Comparison of ENCODE assay signal across 18 mouse cellular contexts in the genomic region with DNA sequence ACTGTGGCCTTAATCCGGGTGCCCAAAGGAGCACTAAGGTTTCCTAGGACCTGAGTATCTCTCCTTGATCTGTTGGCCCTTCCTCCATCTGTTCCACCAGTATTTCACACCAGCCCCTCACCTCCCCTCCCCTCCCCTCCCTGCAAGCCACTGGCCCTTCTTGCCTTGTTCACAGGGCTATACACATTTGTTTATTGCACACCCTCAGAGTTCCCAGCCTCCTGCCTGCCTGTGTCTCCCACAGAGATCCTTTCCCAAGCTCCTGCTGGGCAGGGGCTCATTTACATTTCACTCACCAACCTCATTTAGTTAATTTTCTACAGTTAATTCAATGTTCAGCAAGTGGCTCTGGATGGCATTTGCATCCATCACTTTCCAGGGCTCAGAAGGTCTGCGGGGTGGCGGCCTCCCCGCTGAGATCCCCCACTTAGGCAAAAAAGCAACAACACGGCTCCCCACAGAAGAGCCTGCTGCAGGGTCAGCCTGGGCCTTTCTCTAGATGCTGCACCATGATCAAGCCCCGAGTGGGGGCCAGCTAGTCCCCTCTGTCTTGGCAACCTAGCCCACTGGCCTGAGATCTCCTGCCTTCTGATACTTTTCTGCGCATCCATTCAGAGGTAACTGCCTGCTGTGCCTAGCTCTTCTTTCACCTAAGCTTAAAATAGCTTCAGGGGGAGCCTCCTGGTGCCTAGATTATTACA.
DNase-seq lines count a peak whose midpoint lies in the region; ATAC-seq lines count a peak whose summit lies in the region.
"Had no signal": no experiment of that assay in that cellular context is flagged by ENCODE, and none has a peak within 500 bp of the region (broad histone marks: within the 10 kb centered on the region; RNA-seq: fewer than 3 reads in every experiment).

No protein-coding gene starts in this region.

- H3K27me3 ChIP-seq in hindbrain, embryonic 12.5 days: peaks cover 25% of the 10 kb centered on the region
- no peaks in the 10 kb centered on the region for H3K27me3 ChIP-seq in hindbrain, embryonic 10.5 days (ENCODE audit: insufficient read depth, poor library complexity, severe bottlenecking)
- H3K27me3 ChIP-seq in forebrain, embryonic 15.5 days: no peaks in the 10 kb centered on the region
- peaks cover 40% of the 10 kb centered on the region for H3K27me3 ChIP-seq in limb, embryonic 13.5 days
- H3K27me3 ChIP-seq: kidney, embryonic 15.5 days; liver, embryonic 15.5 days had no signal

- no peak for DNase-seq in hindbrain, embryonic 10.5 days (ENCODE audit: low spot score)
- DNase-seq in R1 (ENCODE audit: low read depth, low spot score): peak; percentile 10
- DNase-seq in gastrocnemius, postnatal 36 days: no peak
- DNase-seq in left cerebral cortex, adult 18-20 months (ENCODE audit: low spot score in 2 of 2): no peak
- no peak for DNase-seq in urinary bladder, postnatal 10 days (ENCODE audit: low spot score)
- DNase-seq: B cell, adult 2 months; cerebellum, adult 11 months; cerebellum, postnatal 14 days; heart, postnatal 14 days; thymus, postnatal 25 days had no signal

- no peak overlapping the region for H3K4me2 ChIP-seq in hindbrain, embryonic 12.5 days (replicated peaks)
- no peak overlapping the region for H3K4me2 ChIP-seq in forebrain, embryonic 15.5 days (replicated peaks)
- H3K4me2 ChIP-seq in limb, embryonic 13.5 days (replicated peaks): peak overlapping the region; percentile 31
- H3K4me2 ChIP-seq: kidney, embryonic 15.5 days; liver, embryonic 15.5 days had no signal

- no peak overlapping the region for H3K9ac ChIP-seq in hindbrain, embryonic 12.5 days
- H3K9ac ChIP-seq in forebrain, embryonic 15.5 days (replicated peaks): no peak overlapping the region
- no peak overlapping the region for H3K9ac ChIP-seq in limb, embryonic 13.5 days
- H3K9ac ChIP-seq: kidney, embryonic 15.5 days; liver, embryonic 15.5 days had no signal

- H3K4me1 ChIP-seq in hindbrain, embryonic 12.5 days: peaks cover 12% of the 10 kb centered on the region
- peaks cover 20% of the 10 kb centered on the region for H3K4me1 ChIP-seq in hindbrain, embryonic 10.5 days (replicated peaks)
- peaks cover 36% of the 10 kb centered on the region for H3K4me1 ChIP-seq in forebrain, embryonic 15.5 days
- H3K4me1 ChIP-seq in limb, embryonic 13.5 days: peaks cover 21% of the 10 kb centered on the region
- H3K4me1 ChIP-seq: liver, embryonic 15.5 days had no signal

- H3K27ac ChIP-seq in hindbrain, embryonic 12.5 days: peak overlapping the region; percentile 40; the same call in 1 of the 2 replicates
- no peak overlapping the region for H3K27ac ChIP-seq in hindbrain, embryonic 10.5 days
- peak overlapping the region; percentile 20 for H3K27ac ChIP-seq in forebrain, embryonic 15.5 days (replicated peaks)
- no peak overlapping the region for H3K27ac ChIP-seq in limb, embryonic 13.5 days
- H3K27ac ChIP-seq: heart, embryonic 10.5 days; kidney, embryonic 15.5 days; liver, embryonic 15.5 days had no signal

- no peaks in the 10 kb centered on the region for H3K36me3 ChIP-seq in hindbrain, embryonic 12.5 days
- no peaks in the 10 kb centered on the region for H3K36me3 ChIP-seq in hindbrain, embryonic 10.5 days
- no peaks in the 10 kb centered on the region for H3K36me3 ChIP-seq in forebrain, embryonic 15.5 days
- H3K36me3 ChIP-seq in limb, embryonic 13.5 days: no peaks in the 10 kb centered on the region
- H3K36me3 ChIP-seq: heart, embryonic 10.5 days; kidney, embryonic 15.5 days; liver, embryonic 15.5 days had no signal

- H3K9me3 ChIP-seq in hindbrain, embryonic 12.5 days (replicated peaks): no peaks in the 10 kb centered on the region
- H3K9me3 ChIP-seq in hindbrain, embryonic 10.5 days: no peaks in the 10 kb centered on the region
- no peaks in the 10 kb centered on the region for H3K9me3 ChIP-seq in forebrain, embryonic 15.5 days
- H3K9me3 ChIP-seq in limb, embryonic 13.5 days: no peaks in the 10 kb centered on the region
- H3K9me3 ChIP-seq: heart, embryonic 10.5 days; kidney, embryonic 15.5 days; liver, embryonic 15.5 days had no signal

- no peak overlapping the region for H3K4me3 ChIP-seq in hindbrain, embryonic 12.5 days
- H3K4me3 ChIP-seq in hindbrain, embryonic 10.5 days: no peak overlapping the region
- H3K4me3 ChIP-seq in forebrain, embryonic 15.5 days: no peak overlapping the region
- no peak overlapping the region for H3K4me3 ChIP-seq in limb, embryonic 13.5 days
- H3K4me3 ChIP-seq: erythroblast, embryonic 14.5 days; heart, embryonic 10.5 days; kidney, embryonic 15.5 days; liver, embryonic 15.5 days; myocyte had no signal

- ATAC-seq in hindbrain, embryonic 12.5 days (ENCODE audit: low FRiP score): no peak; the same call in 1 of the 2 replicates
- peak; percentile 44; the same call in 1 of the 2 replicates for ATAC-seq in forebrain, embryonic 15.5 days (replicated peaks)
- no peak for ATAC-seq in limb, embryonic 13.5 days (ENCODE audit: low FRiP score, low read depth)

- intact Hi-C loops in gastrocnemius, postnatal 36 days (cut with DNase I): no loop called here

- WGBS in hindbrain, embryonic 12.5 days: 6% methylated on average over 7 of the region's 7 CpGs
- WGBS in hindbrain, embryonic 10.5 days: 8% methylated on average over 7 of the region's 7 CpGs
- 6% methylated on average over 7 of the region's 7 CpGs for WGBS in forebrain, embryonic 15.5 days
- 5% methylated on average over 7 of the region's 7 CpGs for WGBS in limb, embryonic 13.5 days

Comparison
In these comparisons a context has a peak if more than half of its experiments do, and no peak if none do; other contexts are left out.
1. H3K27ac ChIP-seq: peak in hindbrain, embryonic 12.5 days (single experiment) and forebrain, embryonic 15.5 days (single experiment); none in hindbrain, embryonic 10.5 days (single experiment) and limb, embryonic 13.5 days (single experiment).